Mouse (Mus musculus): ENCODE measurements at regions not wholly inside any gene's neighbourhood (a gene's known extent, or its start where the extent isn't known, plus 50 kb on each side); places are given as distances from the start of the nearest gene placed in this dataset.
"Not testable (repeated sequence)": the region's sequence is repeated elsewhere in the genome, so short reads cannot be mapped to it uniquely, and the experiment has no call there.

DNA sequence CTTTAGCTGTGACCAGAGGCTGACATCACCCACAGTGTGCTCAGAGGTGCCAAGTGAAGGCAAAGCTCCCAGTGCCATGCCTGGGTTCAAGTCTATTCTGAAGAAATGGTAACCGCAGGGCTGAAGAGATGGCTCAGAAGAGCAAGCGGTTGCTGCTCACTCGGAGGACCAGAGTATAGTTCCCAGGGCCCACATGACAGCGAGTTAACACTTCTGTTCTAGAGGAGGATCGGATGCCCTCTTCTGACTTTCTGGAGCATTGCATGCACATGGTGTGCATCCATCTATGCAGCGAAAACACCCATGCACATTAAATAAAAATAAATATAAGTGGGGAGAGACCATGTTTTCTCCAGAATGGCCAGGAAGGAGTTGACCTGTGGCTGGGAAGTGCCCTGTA, 209.5 kb downstream of the Sorl1 start:
- DNase-seq (ENCODE audit: low spot score in 2 of 2) = no peak

DNA sequence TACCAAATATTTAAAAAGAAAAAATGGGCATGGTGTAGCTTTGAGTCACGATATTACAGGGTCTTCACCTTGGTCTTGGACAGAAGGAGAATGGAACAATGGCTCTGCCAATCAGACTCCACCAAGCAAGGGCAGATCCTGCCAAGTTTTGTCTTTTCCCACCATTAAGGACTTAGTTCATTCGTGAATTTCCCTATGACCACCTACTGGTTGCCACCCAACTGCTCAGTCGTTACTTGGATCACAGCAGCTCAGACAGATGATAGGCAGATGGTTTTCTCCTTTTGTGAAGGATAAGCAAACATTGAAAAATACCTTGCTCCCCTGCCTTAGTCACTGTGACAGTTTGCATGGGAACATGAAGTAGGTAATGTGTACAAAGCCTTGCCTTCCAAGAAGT, 210.2 kb downstream of the Sorl1 start:
- DNase-seq (ENCODE audit: low spot score in 2 of 2) = no peak

DNA sequence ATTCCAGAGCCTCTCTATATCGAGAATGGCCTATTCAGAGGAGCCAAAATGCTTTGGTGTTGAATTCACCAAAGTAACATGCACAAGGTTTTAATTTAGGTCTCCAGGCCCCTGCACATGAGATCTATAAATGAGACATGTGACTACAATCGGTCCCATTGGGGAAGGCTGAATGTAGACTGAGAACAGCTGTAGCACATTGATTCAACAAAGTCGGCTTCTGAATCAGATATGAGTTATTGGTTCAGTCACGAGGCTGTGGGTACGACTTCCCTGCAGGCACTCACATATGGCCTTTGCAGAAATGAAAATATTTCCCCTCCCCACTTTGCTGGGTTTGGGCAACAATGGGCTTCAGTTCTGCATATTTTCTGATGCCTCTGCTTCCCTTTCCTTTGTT, 211.6 kb downstream of the Sorl1 start:
- no peak for DNase-seq (ENCODE audit: low spot score in 2 of 2)

DNA sequence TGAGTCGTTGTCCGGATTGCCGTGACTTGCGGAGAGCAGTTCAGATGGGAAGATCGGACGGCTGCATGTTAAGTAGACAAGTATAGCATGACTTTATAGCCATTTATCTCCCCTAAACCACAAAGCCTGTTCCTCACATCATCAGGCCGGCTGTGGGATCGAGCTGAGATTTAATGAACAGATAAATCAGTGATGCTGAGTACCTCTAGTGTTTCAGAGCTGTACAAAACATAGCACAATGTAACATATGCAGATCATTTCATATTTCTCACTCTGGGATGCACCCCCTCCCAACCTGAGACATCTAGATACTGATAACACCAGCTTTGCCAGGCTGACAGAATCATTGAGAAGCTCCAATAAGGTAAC, 223.5 kb downstream of the Sorl1 start:
- no peak for DNase-seq (ENCODE audit: low spot score in 2 of 2)

DNA sequence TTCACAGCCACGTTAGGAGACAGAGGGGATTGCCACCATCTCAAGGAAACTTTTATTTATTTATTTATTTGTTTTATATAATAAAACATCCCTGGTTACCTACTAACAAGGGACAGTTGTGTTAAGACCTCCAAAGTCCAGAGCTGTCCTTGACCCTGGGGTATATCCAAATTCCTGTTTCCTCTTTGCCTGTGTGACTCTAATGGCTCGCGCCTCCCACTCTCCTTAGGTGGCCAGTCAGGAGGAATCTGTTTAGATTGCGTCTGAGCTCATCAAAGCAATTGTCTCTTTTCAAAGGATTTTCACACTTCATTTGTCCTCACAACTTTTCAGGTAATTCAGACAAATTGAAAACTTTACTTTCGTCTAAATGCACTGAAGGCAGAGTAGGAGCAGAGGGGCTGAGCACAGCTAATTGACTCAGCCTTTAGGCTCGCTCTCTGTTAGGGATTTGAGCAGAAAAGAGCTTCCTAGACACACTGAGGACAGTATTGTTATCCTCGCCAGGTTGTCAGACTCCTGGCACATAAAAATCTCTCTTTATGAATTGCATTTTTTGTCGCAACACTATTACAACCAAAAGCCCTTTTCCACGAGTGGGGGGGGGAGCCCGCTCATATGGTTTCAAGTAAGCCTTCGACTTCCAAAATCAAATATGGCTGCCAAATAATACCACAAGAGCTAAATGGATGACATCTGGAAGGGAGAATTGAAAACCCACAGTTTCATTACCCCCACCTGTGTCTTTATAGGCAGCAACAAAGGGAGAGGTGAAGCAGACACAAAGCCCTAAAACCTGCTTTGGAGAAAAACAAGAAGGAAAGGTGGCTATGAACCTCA, 224.1 kb downstream of the Sorl1 start:
- no peak for DNase-seq (ENCODE audit: low spot score in 2 of 2)

DNA sequence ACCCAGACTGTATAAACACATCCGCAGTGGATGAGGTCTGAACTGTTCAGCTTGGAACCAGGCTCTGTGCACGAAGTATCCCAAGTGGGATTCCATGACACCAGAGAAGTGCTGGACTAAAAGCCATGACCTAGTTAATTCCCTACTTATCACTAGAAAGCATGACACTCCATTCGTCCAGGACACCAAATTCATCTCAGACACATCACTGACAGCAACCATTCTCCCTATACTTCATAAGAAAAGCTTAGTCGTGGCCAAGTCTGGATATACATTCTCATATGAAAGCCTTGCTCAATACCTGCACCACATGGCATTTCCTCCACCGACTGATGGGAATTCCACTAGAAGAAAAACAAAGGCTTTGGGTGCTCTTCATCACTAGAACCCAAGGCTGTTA, 229.0 kb downstream of the Sorl1 start:
- DNase-seq (ENCODE audit: low spot score in 2 of 2) = no peak

DNA sequence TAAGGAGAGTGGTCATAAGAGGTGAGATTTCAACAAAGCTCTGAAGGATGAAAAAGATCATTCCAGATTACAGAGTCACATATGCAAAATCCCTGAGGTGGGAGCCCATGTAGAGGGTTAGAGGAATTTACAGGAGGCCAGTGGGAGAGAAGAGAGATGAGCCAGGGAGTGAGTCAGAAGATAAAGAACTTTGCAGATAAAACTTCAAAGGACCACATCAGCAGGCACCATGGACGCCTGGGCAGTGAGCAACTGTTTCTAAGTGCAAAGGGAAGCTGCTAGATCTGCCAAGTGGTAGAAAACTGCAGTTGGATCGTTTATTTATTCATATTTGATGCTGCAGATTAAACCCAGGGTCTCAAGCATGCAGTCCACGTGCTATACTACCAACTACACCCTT, 231.3 kb downstream of the Sorl1 start:
- no peak for DNase-seq (ENCODE audit: low spot score in 2 of 2)

DNA sequence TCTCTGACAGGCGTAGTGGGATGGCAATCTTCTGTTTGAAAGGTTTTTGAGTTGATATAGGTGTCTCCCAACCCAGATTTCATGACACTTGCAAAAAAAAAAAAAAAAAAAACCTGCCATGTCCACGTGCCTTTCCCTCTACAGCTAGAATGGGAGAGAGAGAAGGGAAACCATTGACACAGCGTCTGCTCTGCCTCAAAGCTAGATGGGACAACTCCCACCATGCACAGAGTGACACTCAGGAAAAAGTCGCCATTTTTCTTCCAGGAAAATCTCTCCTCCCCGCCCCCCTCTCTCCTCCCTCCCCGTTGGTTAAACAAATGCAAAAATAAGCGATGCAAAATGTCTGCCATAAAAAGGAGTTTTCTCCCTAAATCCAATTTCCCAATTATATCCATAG, 232.9 kb downstream of the Sorl1 start:
- DNase-seq (ENCODE audit: low spot score in 2 of 2) = no peak

DNA sequence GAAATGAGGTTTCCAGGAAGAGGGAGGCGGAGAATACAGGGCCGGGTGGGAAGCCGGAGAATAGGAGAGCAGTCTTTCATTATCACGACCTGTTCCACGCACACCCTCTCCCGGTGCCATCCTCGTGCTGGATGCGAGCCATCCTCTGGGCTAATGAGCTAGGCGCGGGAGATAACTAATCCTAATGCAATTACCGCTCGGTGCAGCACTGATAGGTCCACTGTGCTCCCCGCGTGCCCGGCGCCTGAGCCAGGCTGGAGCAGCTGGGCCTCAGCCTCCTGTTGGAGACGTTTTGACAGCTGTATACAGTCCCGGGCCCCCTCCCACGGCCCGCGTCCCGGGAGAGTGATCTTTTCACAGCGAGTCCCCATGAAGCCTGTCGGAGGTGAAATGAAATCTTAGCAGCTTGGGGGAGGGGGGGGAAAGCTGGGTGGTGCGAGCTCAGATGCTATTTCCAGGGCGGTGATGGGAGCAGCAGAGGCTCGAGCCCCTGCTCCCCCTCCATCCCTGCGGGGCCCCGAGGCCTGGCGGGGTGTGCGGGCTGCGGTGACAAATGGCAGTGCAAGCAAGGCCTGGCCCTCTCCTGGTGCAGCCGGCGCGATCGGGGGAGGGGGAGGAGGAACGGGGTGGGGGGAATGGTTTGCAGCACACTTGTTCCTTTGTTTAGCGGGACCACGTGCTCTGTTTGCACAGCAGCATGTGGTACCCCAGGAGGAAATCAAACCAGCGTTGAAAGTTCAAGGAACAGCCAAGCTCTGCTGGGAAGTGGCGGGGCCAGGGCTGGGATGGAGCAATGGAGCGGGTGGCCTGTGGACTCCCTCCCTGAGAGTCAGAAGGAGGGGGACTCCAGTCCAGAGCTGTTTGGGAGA, 233.6 kb downstream of the Sorl1 start:
- DNase-seq (ENCODE audit: low spot score in 2 of 2) = peak; percentile 41 to 60

DNA sequence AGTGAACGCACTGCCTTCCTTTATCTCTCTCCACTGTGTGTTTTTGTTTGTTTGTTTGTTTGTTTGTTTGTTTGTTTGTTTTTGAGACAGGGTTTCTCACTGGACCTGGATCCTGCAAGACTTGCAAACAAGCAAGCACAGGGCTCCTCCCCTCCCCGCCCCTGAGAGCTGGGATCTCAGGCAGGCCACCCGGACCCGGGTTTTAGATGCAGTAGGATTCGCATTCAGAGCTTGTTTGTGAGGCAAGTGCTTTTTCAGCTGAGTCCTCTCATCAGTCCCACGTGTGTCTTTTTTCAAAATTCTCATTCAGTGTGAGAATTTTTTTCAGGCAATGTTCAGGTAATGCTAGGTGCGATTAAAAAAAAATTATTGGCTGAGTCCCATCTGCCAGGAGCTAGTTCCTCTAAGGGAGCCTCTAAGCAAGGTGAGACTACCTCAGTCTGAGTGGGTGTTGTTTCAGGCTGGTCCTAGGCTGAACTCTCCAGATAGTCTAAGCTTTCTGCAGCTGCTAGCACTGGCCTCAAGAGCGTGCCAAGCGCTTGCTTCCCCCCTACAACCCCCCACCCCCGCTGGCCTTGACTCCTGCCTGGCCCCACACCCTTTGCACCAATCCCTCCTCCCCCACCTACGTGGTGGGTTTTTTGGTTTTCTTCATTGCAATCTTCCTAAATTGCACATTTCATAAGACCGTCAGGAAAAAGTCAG, 234.4 kb downstream of the Sorl1 start:
- DNase-seq (ENCODE audit: low spot score in 2 of 2) = no peak

DNA sequence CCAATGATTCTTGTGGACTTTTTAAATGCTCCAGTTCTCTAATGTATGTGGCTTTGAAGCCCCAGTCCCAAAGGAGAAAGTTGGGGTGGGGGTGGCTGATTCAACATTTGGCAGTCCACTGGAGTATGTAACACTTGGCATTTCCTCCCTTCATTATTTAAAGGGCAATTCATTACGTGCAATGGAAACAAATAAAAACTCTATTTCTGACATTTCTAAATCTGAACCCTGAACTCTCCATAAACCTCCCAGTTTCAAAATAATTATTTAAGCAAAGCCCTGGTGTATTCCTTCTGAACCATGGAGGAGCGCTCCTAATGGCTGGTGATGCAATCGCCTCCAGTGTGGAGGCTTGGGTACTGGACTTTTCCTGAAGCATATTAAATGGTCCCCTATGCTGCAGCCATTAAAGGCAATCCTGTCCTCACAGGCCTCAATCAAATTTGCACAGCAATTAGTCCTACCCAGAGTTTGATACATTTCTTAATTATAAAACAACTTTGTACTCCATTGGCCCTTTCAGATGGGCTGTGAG, 235.4 kb downstream of the Sorl1 start:
- DNase-seq (ENCODE audit: low spot score in 2 of 2) = no peak

DNA sequence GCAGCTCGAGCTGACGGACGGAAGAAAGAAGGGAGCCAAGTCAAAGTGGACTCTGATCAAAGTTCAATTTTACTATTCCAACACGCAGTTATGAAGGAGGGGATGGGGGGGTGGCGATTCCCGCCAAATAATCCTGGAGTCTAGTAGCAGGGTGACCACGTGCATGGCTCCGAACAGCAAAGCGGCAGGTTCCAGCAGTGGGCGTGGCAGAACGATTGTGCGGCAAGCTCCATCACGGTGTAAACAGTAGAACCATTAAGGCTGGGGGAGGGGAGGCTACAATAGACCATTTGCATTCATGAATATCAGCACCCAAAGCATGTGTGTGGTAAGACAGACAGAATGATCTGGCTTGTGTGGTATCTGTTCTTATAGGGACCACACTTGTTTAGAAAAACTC, 237.6 kb downstream of the Sorl1 start:
- DNase-seq (ENCODE audit: low spot score in 2 of 2) = not testable (repeated sequence)

DNA sequence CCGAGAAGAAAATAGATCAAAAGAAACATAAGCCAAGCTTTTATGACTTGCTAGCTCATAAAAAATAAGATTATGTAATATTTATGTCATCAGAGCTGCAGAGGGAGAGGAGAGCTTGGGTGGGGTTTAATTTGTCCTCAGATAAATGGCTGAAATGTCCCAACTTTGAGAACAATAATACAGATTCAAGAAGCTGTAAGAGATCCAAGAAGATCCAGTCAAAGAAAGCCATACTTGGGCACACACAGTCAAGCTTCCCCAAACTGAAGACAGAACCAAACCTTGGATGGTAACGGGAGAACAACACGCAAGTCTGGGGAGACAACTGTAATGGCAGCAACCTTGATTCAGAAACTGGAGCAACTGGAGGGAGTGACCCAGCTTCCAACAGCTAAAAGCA, 243.6 kb downstream of the Sorl1 start:
- DNase-seq (ENCODE audit: low spot score in 2 of 2) = no peak

DNA sequence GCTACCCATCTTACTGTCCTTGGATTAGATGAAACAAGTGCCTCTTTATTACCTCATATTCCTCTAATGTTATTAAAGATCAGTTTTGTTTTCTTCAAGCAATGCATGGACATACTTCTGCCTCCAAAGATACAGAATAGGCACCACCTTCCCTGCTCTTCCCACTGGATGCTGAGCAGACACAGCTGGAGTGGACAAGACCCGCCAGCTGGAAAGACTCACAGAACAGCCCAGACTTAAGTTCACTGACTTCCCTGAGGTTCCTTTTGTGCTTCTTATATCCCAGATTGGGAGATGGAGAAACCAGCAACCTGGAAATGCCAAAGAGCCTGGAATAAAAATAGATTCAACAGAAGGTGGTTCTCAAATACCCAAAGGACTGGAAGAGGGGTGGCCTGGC, 245.0 kb downstream of the Sorl1 start:
- peak; percentile 21 to 26 for DNase-seq (ENCODE audit: low spot score in 2 of 2)

DNA sequence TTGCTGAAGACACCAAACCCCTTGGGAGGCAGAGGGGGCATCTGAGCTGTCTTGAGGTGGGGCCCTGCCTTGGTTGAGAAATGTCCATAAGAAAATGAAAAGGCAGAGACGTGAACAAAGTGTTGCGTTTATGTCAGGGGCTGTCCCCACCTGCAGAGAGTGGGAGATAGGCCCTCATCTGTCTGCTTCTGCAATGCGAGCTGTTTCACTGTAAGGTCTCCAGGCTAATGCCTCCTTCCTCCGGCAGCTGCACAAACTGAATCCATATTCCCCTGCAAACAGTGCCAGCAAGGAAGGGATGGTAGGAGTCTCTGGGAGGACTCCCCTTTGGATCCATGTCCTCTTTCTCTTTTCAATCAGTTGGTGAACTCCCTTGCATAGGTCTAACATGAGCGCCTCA, 263.0 kb downstream of the Sorl1 start:
- DNase-seq (ENCODE audit: low spot score in 2 of 2) = no peak

DNA sequence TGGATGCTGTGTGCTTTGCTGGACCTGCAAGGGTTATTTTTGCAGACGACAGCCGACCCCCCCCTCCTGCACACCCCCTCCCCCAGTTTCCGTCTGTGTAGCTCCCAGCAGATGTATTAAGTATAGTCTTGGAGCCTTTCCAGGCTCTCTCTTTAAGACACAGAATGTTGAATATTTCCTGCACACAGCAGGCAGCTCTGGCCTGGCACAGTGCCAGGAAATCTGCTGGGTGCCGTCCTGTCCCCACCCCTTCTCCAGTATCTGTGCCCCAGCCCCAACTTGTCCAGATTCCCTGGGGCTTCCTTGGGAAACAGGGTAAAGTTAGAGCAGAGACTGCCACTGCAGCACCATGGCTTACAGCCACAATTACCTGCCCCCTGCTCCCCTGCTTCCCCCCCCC, 263.4 kb downstream of the Sorl1 start:
- peak; percentile 6 to 28 for DNase-seq (ENCODE audit: low spot score in 2 of 2)

DNA sequence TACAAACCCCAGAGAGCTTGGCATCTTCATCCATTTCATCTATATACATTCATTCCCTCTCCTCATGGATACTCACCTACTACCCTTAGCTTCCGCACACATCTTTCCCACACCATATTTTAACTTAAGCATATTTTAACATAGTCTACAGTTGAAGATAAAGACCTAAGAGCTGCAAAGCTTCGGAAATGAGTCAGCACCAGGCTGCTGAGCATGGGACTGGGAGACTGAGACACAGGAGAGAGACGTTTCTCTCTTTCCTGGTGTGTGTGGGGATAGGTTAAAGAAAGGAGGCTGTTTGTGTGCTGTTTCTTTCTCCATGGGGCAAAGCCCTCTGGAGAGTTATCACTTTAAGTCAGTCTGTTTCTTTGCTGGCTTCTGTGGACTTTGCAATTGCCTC, 264.3 kb downstream of the Sorl1 start:
- DNase-seq (ENCODE audit: low spot score in 2 of 2) = no peak

DNA sequence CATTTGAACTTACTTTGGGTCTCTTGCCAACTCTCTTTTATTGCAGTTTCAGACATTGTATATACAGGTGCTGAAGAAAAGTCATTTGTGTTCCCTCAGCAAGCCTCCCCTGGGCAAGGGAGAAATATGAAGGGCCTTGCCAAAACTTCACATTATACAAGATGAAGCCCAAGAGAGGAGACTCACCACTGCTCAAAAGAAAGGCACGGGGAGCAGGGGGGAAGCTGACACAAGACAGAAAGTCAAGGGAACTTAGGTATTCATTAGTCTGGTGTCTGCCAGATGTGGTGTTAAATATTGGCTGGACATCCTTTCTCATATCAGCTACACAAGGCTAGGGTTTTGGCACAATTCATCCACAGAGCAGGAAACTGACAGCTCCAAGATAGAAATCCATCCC, 272.0 kb downstream of the Sorl1 start:
- DNase-seq (ENCODE audit: low spot score in 2 of 2) = no peak

DNA sequence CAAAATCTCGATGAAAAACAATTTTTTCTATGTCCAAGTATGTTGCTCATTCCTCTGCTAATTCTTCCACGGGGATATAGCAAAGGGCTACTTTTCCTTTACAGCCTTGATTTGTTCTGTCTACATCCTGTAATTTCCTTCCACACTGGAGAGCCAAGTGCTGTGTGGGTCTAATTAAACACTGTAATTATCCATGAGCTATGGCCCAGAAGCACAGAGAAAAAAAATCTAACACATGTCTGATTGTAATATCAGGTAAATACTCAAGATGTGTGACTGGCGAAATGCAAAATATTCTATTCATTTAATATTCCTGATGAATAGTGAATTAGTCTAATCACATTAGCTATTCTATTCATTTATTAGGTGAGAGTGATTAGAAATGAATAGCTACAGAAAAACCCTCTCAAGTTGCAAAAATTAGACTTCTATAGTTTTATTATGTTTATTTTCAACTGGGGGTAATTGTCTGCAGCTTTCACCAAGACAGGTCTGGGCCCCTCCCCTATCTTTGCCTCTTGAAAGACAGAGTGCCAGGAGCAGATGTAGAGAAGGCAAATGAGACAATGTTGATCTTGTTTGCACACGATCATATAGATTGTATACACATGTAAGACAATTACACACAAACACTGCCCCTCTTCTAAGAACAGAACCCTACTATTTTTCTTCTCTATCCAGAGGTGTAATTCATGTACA, 274.3 kb downstream of the Sorl1 start:
- no peak for DNase-seq (ENCODE audit: low spot score in 2 of 2)

DNA sequence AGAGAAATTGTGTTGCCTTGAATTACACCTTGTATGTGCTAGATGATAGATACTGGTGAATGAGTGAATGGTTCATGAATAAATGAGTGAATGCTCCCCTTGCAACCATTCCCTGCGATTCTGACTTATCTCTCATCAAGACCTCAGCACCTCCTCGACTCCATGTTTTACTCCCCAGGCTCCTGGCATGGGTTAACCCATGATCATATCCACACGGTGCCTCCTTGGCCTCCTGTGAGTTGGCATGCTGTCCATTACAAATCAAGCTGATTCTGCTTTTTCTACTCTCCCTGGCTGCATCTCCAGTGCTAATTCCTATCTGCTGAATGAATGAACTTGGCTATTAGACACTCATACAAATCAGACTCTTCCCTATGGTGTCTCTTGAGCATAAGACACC, 279.5 kb downstream of the Sorl1 start:
- no peak for DNase-seq (ENCODE audit: low spot score in 2 of 2)

Data from urinary bladder, postnatal 36 days (tissue).